Mouse (Mus musculus) cerebellum, adult 9-11 months (tissue): ENCODE data around the gene Ccr1l1.
"Not testable (repeated sequence)": the region's sequence is repeated elsewhere in the genome, so short reads cannot be mapped to it uniquely, and the experiment has no call there.

Experiments
- DNase-seq: peaks from one replicate; pipeline ENCODE4 v3.0.0; 2022

The Ccr1l1 gene

GRCm38 (mm10) chr9:123978308-123978707 lies at the start of gene Ccr1l1:
Gene Ccr1l1 (minus strand): TSS chr9:123978408.
- DNase-seq: no peak

GRCm38 (mm10) chr9:124021672-124022071 lies 43.5 kb upstream of the Ccr1l1 start, which contains the start of gene Ccr3:
Gene Ccr3 (plus strand): TSS chr9:124021972.
- DNase-seq: no peak

GRCm38 (mm10) chr9:124019887-124020286 lies 41.7 kb upstream of the Ccr1l1 start:
- DNase-seq: no peak

- DNase-seq: no peak
Observed at GRCm38 (mm10) chr9:124016048-124016447, 37.8 kb upstream of the Ccr1l1 start.

- DNase-seq: no peak
Observed at GRCm38 (mm10) chr9:124014985-124015652, 36.9 kb upstream of the Ccr1l1 start.

GRCm38 (mm10) chr9:124013270-124013669 lies 35.1 kb upstream of the Ccr1l1 start:
- DNase-seq: no peak

- DNase-seq: no peak
Observed at GRCm38 (mm10) chr9:124012691-124013090, 34.5 kb upstream of the Ccr1l1 start.

- DNase-seq: no peak
Observed at GRCm38 (mm10) chr9:123999784-124000183, 21.6 kb upstream of the Ccr1l1 start.

GRCm38 (mm10) chr9:123997719-123998118 lies 19.5 kb upstream of the Ccr1l1 start:
- DNase-seq: no peak

GRCm38 (mm10) chr9:123991312-123991906 lies 13.2 kb upstream of the Ccr1l1 start:
- no peak for DNase-seq

- no peak for DNase-seq
Observed at GRCm38 (mm10) chr9:123989671-123990070, 11.5 kb upstream of the Ccr1l1 start.

- DNase-seq: no peak
Observed at GRCm38 (mm10) chr9:123986217-123986616, 8.0 kb upstream of the Ccr1l1 start.

- no peak for DNase-seq
Observed at GRCm38 (mm10) chr9:123984943-123985342, 6.7 kb upstream of the Ccr1l1 start.

GRCm38 (mm10) chr9:123982720-123983119 lies 4.5 kb upstream of the Ccr1l1 start:
- DNase-seq: no peak

- DNase-seq: no peak
Observed at GRCm38 (mm10) chr9:123981909-123982308, 3.7 kb upstream of the Ccr1l1 start.

GRCm38 (mm10) chr9:123980858-123981475 lies 2.8 kb upstream of the Ccr1l1 start:
- DNase-seq: not testable (repeated sequence)

- no peak for DNase-seq
Observed at GRCm38 (mm10) chr9:123976876-123977663, 1.1 kb downstream of the Ccr1l1 start.

GRCm38 (mm10) chr9:123975630-123976029 lies 2.6 kb downstream of the Ccr1l1 start:
- no peak for DNase-seq

- no peak for DNase-seq
Observed at GRCm38 (mm10) chr9:123968290-123968912, 9.8 kb downstream of the Ccr1l1 start, which contains the start of gene Ccr1. Gene Ccr1 (minus strand): TSS chr9:123968692.

GRCm38 (mm10) chr9:123966858-123967495 lies 11.2 kb downstream of the Ccr1l1 start:
- DNase-seq: not testable (repeated sequence)

- DNase-seq: no peak
Observed at GRCm38 (mm10) chr9:123964776-123965175, 13.4 kb downstream of the Ccr1l1 start.

- no peak for DNase-seq
Observed at GRCm38 (mm10) chr9:123960161-123960560, 18.0 kb downstream of the Ccr1l1 start.
